Mouse (Mus musculus): Measurements from ENCODE around the gene Gpr84.

GRCm38 (mm10) chr15:103299644-103300043, 10.8 kb downstream of the Gpr84 start:
- TF ChIP-seq POLR2A (IDR thresholded peaks at IDR 0.05; ENCODE audit: borderline replicate concordance, insufficient read depth, low read length) = no peak
- TF ChIP-seq CTCF (IDR thresholded peaks at IDR 0.05; ENCODE audit: borderline replicate concordance, insufficient read depth, low read depth, low read length) = no peak

Data from cerebellum, adult 2 months (tissue).